In the genomic region with DNA sequence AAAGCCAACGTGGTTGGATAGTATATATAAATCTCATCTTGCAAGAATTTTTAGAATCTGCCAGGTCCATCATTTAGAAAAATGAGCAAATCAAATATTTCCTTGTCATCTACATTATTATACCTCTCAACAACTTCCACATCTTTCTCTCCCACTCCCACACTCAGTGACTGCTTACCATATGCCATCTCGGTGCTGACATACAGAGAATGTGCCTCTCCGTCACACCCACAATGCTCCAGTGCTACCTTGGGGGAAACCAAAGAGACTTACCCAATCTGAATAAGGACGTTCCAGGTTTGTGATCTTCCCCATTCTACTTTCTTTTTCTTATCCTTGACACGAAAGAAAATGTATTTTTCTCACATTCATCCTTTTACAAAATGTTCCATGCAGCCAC, we compare ENCODE assay signal across 21 mouse cellular contexts.
DNase-seq lines count a peak whose midpoint lies in the region; ATAC-seq lines count a peak whose summit lies in the region.
"Had no signal": no experiment of that assay in that cellular context is flagged by ENCODE, and none has a peak within 500 bp of the region (broad histone marks: within the 10 kb centered on the region; RNA-seq: fewer than 3 reads in every experiment).

No protein-coding gene starts in this region.

- ATAC-seq in frontal cortex, adult (ENCODE audit: low TSS enrichment) = peak; percentile 60; the same call in 1 of the 2 replicates
- ATAC-seq: activated CD4-positive, CD25-positive, alpha-beta regulatory T cell, adult 4 months; CD4-positive, CD25-positive, alpha-beta regulatory T cell, adult 4 months; Patski had no signal

- no peak for DNase-seq in frontal cortex, postnatal 25 days (ENCODE audit: low spot score in 2 of 2)
- DNase-seq in right cerebral cortex, adult 18-20 months = peak; percentile 44
- DNase-seq in right cerebral cortex, postnatal 10 days (ENCODE audit: low spot score in 2 of 2) = no peak
- DNase-seq in brain, adult 2 months (ENCODE audit: low read depth, low spot score) = peak; percentile 64
- peak; percentile 36 for DNase-seq in telencephalon, adult 2 months (ENCODE audit: low read depth, low spot score)
- no peak for DNase-seq in thymus, postnatal 0 days (ENCODE audit: low spot score)
- no peak for DNase-seq in thymus, postnatal 10 days (ENCODE audit: low spot score in 2 of 2)
- DNase-seq: adrenal gland, adult 2 months; adrenal gland, adult 8-10 months; adrenal gland, postnatal 10 days; adrenal gland, postnatal 14 days; adrenal gland, postnatal 25 days; adrenal gland, postnatal 36 days; B cell, adult 2 months; cerebellum, adult 11 months; cerebellum, adult 11-12 months; cerebellum, adult 18-20 months had no signal

Comparison
In these comparisons a context has a peak if more than half of its experiments do, and no peak if none do; other contexts are left out.
1. DNase-seq: peak in right cerebral cortex, adult 18-20 months (single experiment), brain, adult 2 months (single experiment) and telencephalon, adult 2 months (single experiment); none in frontal cortex, postnatal 25 days (0 of 2), right cerebral cortex, postnatal 10 days (0 of 2), thymus, postnatal 0 days (single experiment) and thymus, postnatal 10 days (0 of 2).